Mouse (Mus musculus) effector memory CD4-positive, alpha-beta T cell, adult 7 months (primary cell): ENCODE data around the gene Ndufa1. TPM values are rescaled to one million over a fixed set of nuclear protein-coding genes. Genes with fewer than 3 reads are reported as not detected.

Experiments
- polyA plus RNA-seq: library from polyadenylated mRNA; unstranded; fragments of 100-300 nt; shearing (Covaris generic); gene quantifications from one replicate; pipeline ENCODE4 v1.2.1, GENCODE M21; 2017

Ndufa1 gene
- 177 TPM for polyA plus RNA-seq

GRCm38 (mm10) chrX:37191105-37191743 lies at the start of gene Ndufa1, which contains the start of gene Rnf113a1:
TSS of gene Ndufa1 (minus strand) at chrX:37191163.
TSS of gene Rnf113a1 (plus strand) at chrX:37191245.

GRCm38 (mm10) chrX:37222158-37222557 lies 31.2 kb upstream of the Ndufa1 start, which contains the start of gene Rhox1:
TSS of gene Rhox1 (minus strand) at chrX:37222258.

GRCm38 (mm10) chrX:37210941-37211340 lies 20.0 kb upstream of the Ndufa1 start, which contains the start of gene Gm9:
TSS of gene Gm9 (minus strand) at chrX:37211041.

GRCm38 (mm10) chrX:37168742-37169141 lies 22.2 kb downstream of the Ndufa1 start, which contains the start of gene Akap14:
TSS of gene Akap14 (minus strand) at chrX:37168842.

Other genes with a start within 250 kb of the Ndufa1 start
- 116 TPM for gene Sept6, start 199.4 kb downstream of the Ndufa1 start, polyA plus RNA-seq
- not detected for gene Sowahd, start 142.3 kb downstream of the Ndufa1 start, polyA plus RNA-seq
- gene Rpl39, start 105.8 kb downstream of the Ndufa1 start, polyA plus RNA-seq = 409 TPM
- gene Upf3b, start 80.8 kb downstream of the Ndufa1 start, polyA plus RNA-seq = 9.1 TPM
- 13.2 TPM for gene Nkap, start 64.4 kb downstream of the Ndufa1 start, polyA plus RNA-seq
- gene Akap14, start 22.3 kb downstream of the Ndufa1 start, polyA plus RNA-seq = not detected
- 2.8 TPM for gene Rnf113a1, start 82 bp upstream of the Ndufa1 start, polyA plus RNA-seq
- not detected for gene Gm9, start 19.9 kb upstream of the Ndufa1 start, polyA plus RNA-seq
- gene Rhox1, start 31.1 kb upstream of the Ndufa1 start, polyA plus RNA-seq = not detected
- gene Rhox2a, start 53.8 kb upstream of the Ndufa1 start, polyA plus RNA-seq = not detected
- not detected for gene Rhox3a, start 58.8 kb upstream of the Ndufa1 start, polyA plus RNA-seq
- 1.2 TPM for gene Rhox4a, start 74.2 kb upstream of the Ndufa1 start, polyA plus RNA-seq
- not detected for gene Rhox3a2, start 188.9 kb upstream of the Ndufa1 start, polyA plus RNA-seq
- gene Rhox4a2, start 199.7 kb upstream of the Ndufa1 start, polyA plus RNA-seq = not detected
- not detected for gene Rhox2b, start 220.9 kb upstream of the Ndufa1 start, polyA plus RNA-seq
- not detected for gene Rhox4b, start 241.3 kb upstream of the Ndufa1 start, polyA plus RNA-seq